Mouse (Mus musculus) heart, adult 2 months (tissue): ENCODE data around the gene 4930402F06Rik. TPM values are rescaled to one million over a fixed set of nuclear protein-coding genes. Genes with fewer than 3 reads are reported as not detected.
A peak's percentile ranks its signal among the peaks of the same experiment; 100 is the strongest.

ENCODE experiments used
- DNase-seq, 2 experiments: peaks; one replicate each; pipeline ENCODE4 v3.0.0; 2021
- H3K27ac ChIP-seq: fragments of 200-600 bp; 2 replicates; pipeline ENCODE4 v1.8.1; 2022
- H3K27me3 ChIP-seq: fragments of 200-500 bp; 2 replicates; pipeline ENCODE4 v1.6.1; 2012; ENCODE audit warnings: mild to moderate bottlenecking, low read length, inconsistent platforms, mixed read lengths; ENCODE audit not compliant: control insufficient read depth, insufficient read depth
- H3K36me3 ChIP-seq: fragments of 200-500 bp; 2 replicates; pipeline ENCODE4 v1.6.1; 2012; ENCODE audit warnings: low read length, inconsistent platforms; ENCODE audit not compliant: control insufficient read depth, insufficient read depth
- H3K4me1 ChIP-seq: fragments of 200-500 bp; 2 replicates; pipeline ENCODE4 v1.6.1; 2011; ENCODE audit warnings: low read length; ENCODE audit not compliant: control insufficient read depth, insufficient read depth
- H3K4me3 ChIP-seq: fragments of 200-600 bp; 2 replicates; pipeline ENCODE4 v1.8.1; 2022
- H3K79me2 ChIP-seq: fragments of 200-500 bp; replicated peaks from 2 replicates; pipeline ENCODE4 v1.6.1; 2012; ENCODE audit warnings: mild to moderate bottlenecking, inconsistent platforms, low read length, moderate library complexity, mixed read lengths; ENCODE audit not compliant: control insufficient read depth, insufficient read depth
- H3K9ac ChIP-seq: fragments of 200-500 bp; 2 replicates; pipeline ENCODE4 v1.6.1; 2012; ENCODE audit warnings: low read depth, mild to moderate bottlenecking, control low read depth, inconsistent platforms, low read length, mixed read lengths
- CTCF ChIP-seq: fragments of 200-600 bp; IDR thresholded peaks from 2 replicates; pipeline ENCODE4 v1.8.1; 2022; ENCODE audit warnings: antibody characterized with exemption, mild to moderate bottlenecking, moderate library complexity
- EP300 ChIP-seq: fragments of 200-500 bp; IDR thresholded peaks from 2 replicates; pipeline ENCODE4 v1.6.1; 2011; ENCODE audit warnings: low read depth, low read length, control low read depth; ENCODE audit not compliant: insufficient read depth
- POLR2A ChIP-seq: fragments of 200-500 bp; IDR thresholded peaks from 2 replicates; pipeline ENCODE4 v1.6.1; 2011; ENCODE audit warnings: mild to moderate bottlenecking, low read depth, low read length, control low read depth; ENCODE audit not compliant: insufficient read depth
- WGBS: fragments of 180-500 bp; shearing (Covaris S2); methylation state at CpG from one replicate; pipeline ENCODE4 v1.1.7; 2018; 5-methylcytosine and 5-hydroxymethylcytosine counted together
- intact Hi-C: fragments of 180-260 bp; cut with DNase I; formaldehyde crosslinking; loops from one replicate; pipeline ENCODE4 v1.15.1; 2025
- polyA plus RNA-seq: library from polyadenylated mRNA; depleted of rRNA; stranded (reverse); fragments of >200 nt; gene quantifications from 2 replicates; pipeline ENCODE4 v1.2.3, GENCODE M21; 2012
- total RNA-seq, 2 experiments: library from RNA; stranded (reverse); gene quantifications; 2 replicates each; pipeline ENCODE4 v1.2.3; 2021

Gene 4930402F06Rik
- total and polyA plus RNA-seq, 3 experiments, result not detected

DNA sequence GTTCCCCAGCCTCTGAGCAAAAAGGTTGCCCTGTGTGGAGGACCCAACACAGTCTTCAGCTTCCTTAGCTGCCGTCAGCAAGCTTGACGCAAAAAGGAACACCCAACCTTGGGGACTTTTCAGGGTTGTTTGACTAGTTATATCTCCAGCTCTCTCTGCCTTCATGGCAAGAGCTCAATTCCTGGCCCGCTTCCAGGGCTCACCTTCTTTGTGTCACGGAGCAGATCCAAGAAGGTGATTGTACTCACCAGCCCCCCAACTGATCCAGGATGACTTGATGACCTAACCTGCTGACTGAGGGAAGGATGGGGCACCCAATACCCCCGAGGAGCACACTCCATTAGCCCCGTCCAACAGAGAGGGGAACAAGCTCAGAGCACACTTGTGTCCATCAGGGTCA lies 45.1 kb upstream of the 4930402F06Rik start:
- Histone ChIP-seq H3K27me3 (no peaks in the 10 kb centered on the region), H3K27ac (no peak overlapping the region), H3K9ac (no peak overlapping the region), H3K79me2 (no peaks in the 10 kb centered on the region), H3K4me1 (peaks cover 30% of the 10 kb centered on the region), H3K4me3 (no peak overlapping the region), H3K36me3 (peaks cover under 1% of the 10 kb centered on the region; the same call in 1 of the 2 replicates)
- TF ChIP-seq CTCF (no peak), EP300 (no peak), POLR2A (no peak)
- peak in 1 of 2 experiments; percentile 41 for DNase-seq
- intact Hi-C loops, result no loop called here
- WGBS, result 59% methylated on average over 6 of the region's 6 CpGs

DNA sequence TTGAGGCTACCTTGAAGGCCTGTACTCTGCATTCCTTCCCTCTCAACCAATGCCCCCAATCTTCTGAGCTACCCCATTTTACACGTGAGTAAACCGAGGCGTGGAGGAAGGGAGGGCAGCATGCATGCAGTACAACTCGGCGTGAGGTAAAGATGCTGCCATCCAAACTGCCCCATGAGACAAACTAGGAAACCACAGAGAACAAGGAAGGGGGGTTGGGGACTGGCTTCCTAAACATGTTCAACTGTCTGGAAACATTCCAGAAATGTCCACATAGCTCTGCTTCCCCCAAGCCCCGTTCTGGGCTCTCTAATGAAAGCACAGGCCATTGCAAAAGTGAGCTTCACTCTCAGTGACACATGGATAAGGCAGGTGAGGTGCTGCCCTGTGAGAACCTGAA lies 44.4 kb upstream of the 4930402F06Rik start:
- TF ChIP-seq POLR2A (no peak), CTCF (no peak), EP300 (no peak)
- Histone ChIP-seq H3K36me3 (no peaks in the 10 kb centered on the region), H3K4me3 (no peak overlapping the region), H3K27ac (peak overlapping the region; percentile 16; the same call in 1 of the 2 replicates), H3K79me2 (no peaks in the 10 kb centered on the region), H3K9ac (no peak overlapping the region), H3K27me3 (no peaks in the 10 kb centered on the region), H3K4me1 (peaks cover 24% of the 10 kb centered on the region)
- WGBS, result 46% methylated on average over 6 of the region's 6 CpGs
- DNase-seq, result peak in 1 of 2 experiments; percentile 18
- intact Hi-C loops, result no loop called here

DNA sequence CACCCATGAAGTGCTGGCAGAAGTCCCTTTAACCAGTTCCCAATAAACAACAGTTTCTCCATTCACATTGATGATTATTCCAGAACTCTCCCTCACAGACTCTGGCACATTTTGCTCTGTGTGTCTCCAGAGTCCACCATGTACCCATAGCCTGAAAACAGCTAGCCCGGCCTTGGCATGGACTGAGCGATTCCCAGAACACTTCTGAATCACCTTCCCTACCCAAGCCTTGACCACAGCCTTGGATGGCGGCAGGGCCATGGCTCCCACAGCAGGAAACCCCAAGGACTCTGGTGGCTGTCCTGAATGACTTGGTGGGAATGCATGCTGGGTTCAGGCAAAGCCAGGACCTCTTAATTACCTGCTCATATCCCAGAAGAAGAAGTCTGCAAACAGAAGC lies 43.5 kb upstream of the 4930402F06Rik start:
- H3K4me3 ChIP-seq, result no peak overlapping the region
- H3K4me1 ChIP-seq, result peaks cover 16% of the 10 kb centered on the region
- H3K27ac ChIP-seq, result no peak overlapping the region
- 90% methylated on average over 3 of the region's 3 CpGs for WGBS
- no peaks in the 10 kb centered on the region for H3K36me3 ChIP-seq
- DNase-seq, result peak in 1 of 2 experiments; percentile 16
- no peak overlapping the region for H3K9ac ChIP-seq
- no peaks in the 10 kb centered on the region for H3K27me3 ChIP-seq
- no peaks in the 10 kb centered on the region for H3K79me2 ChIP-seq
- intact Hi-C loops, result no loop called here
- no peak for TF ChIP-seq CTCF

DNA sequence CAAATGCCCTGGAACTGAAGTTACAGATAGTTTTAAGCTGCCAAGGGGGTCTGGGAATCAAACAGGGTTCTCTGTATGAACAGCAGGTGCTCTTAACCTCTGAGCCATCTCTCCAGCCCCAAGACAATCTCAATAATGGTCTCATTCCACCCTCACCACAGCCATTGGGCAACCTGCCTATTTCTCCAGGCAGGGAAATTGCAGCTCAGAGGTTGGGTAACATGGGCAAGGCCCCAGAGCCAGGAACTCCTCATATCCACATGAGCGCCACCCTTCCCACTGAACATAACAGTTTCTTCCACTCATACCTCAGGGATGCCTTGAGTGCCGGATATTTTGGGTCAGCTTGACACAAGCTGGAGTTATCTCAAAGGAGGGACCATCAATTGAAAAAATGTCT lies 40.8 kb upstream of the 4930402F06Rik start:
- H3K4me1 ChIP-seq, result peaks cover 19% of the 10 kb centered on the region
- DNase-seq, result no peak
- no peaks in the 10 kb centered on the region for H3K36me3 ChIP-seq
- H3K4me3 ChIP-seq, result no peak overlapping the region
- intact Hi-C loops, result no loop called here
- H3K9ac ChIP-seq, result no peak overlapping the region
- no peak for TF ChIP-seq CTCF
- TF ChIP-seq EP300, result no peak
- no peak for TF ChIP-seq POLR2A
- no peak overlapping the region for H3K27ac ChIP-seq
- no peaks in the 10 kb centered on the region for H3K27me3 ChIP-seq
- WGBS, result 90% methylated on average over 2 of the region's 2 CpGs
- no peaks in the 10 kb centered on the region for H3K79me2 ChIP-seq

DNA sequence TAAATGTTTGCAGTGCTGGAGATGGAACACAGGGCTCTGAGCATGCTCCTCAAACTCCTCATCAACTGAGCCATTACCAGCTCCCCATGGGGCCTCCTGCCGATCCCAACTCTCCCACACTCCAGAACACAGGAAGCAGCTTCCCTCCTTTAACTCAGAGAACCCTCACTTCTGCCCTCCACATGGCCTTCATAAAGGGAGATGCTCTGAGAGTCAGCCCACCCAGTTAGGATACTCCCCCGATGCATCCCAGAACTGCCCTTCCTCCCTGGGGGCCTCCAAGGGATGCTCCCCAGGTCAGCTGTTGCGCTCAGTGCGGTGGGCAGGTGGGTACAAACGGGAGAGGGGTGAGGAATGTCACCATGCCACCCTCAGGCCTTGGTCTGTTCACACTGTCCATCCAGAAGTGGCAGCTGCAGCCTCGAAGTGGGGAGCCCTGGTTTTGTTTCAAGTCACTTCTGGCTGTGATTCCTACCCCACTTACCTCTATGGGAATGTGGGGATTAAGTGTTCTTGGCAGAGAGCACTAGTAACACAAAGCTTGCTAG lies 37.7 kb upstream of the 4930402F06Rik start:
- no peak overlapping the region for H3K9ac ChIP-seq
- no peak for DNase-seq
- 53% methylated on average over 6 of the region's 6 CpGs for WGBS
- TF ChIP-seq EP300 (no peak), CTCF (no peak), POLR2A (no peak)
- H3K36me3 ChIP-seq, result no peaks in the 10 kb centered on the region
- H3K4me1 ChIP-seq, result peaks cover 15% of the 10 kb centered on the region
- no peak overlapping the region for H3K4me3 ChIP-seq
- H3K27me3 ChIP-seq, result no peaks in the 10 kb centered on the region
- intact Hi-C loops, result no loop called here
- H3K27ac ChIP-seq, result peak overlapping the region; percentile 89
- H3K79me2 ChIP-seq, result no peaks in the 10 kb centered on the region

DNA sequence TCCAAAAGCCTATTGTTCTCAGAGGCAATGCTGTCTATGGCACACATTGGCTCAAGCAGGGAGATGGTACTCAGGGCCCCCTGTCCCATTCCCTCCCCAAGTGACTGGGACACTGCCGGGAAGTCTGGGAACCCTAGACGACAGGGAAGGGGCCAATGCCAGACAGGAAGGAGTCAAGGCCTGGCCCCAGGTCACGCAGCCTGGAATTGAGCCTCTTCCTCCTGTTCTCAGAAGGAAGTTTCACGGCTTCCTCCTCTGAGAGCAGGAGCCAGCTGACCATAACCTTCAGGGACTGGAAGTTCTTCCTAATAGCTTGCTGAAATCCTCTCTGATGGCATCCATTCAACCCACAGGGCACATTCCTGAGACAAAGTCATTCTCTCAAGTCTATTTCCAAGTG lies 36.5 kb upstream of the 4930402F06Rik start:
- TF ChIP-seq CTCF (no peak), EP300 (0 out of 2 replicates have a peak, but pooled peaks have one; percentile 51), POLR2A (peak; percentile 49)
- intact Hi-C loops, result loop anchor here (1.0 to 2.0 kb wide), 2 partner anchors 28 to 75 kb away; no protein-coding TSS in a partner anchor
- peak overlapping the region; percentile 58 for H3K4me3 ChIP-seq
- H3K79me2 ChIP-seq, result no peaks in the 10 kb centered on the region
- H3K4me1 ChIP-seq, result peaks cover 15% of the 10 kb centered on the region
- 33% methylated on average over 4 of the region's 4 CpGs for WGBS
- peak; percentile 72 for DNase-seq
- no peaks in the 10 kb centered on the region for H3K27me3 ChIP-seq
- H3K9ac ChIP-seq, result peak overlapping the region; percentile 5
- peak overlapping the region; percentile 89 for H3K27ac ChIP-seq
- no peaks in the 10 kb centered on the region for H3K36me3 ChIP-seq
